Mouse (Mus musculus): ENCODE data around the gene Sstr4.

Sstr4 gene

DNA sequence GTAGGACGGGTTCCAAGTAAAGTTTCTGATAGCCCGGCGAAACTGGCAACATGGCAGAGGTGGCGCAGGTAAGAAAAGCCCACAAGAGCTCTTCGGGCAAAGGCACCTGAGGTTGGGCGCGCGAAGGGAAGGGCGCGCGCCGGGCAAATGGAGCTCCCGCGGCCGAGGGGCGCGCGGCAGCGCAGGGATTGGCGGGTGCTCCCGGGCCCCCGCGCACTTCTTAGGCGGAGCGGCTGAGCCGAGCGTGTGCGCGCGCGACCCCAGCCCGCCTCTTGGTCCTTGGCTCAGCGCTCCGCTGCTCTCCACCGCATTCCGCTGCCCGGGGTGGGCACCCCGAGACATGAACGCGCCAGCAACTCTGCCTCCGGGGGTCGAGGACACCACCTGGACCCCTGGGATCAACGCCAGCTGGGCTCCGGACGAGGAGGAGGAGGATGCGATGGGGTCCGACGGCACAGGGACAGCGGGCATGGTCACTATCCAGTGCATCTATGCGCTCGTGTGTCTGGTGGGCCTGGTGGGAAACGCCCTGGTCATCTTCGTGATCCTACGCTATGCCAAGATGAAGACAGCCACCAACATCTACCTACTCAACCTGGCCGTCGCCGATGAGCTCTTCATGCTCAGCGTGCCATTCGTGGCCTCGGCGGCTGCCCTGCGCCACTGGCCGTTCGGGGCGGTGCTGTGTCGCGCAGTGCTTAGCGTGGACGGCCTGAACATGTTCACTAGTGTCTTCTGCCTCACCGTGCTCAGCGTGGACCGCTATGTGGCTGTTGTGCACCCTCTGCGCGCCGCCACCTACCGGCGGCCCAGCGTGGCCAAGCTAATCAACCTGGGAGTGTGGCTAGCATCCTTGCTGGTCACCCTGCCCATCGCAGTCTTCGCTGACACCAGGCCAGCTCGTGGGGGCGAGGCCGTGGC, at the start of gene Sstr4:
Sstr4 (plus strand) TSS at position 214 of the 921 bp plus-strand sequence.
- no peaks in the 10 kb centered on the region; the same call in 1 of the 2 replicates for H3K27me3 ChIP-seq (ENCODE audit: control insufficient read depth, insufficient read depth, low read length, poor library complexity, severe bottlenecking)
- peak; percentile 65 for DNase-seq (ENCODE audit: low read depth, low spot score)
- H3K36me3 ChIP-seq (ENCODE audit: control insufficient read depth, insufficient read depth, low read length, poor library complexity, severe bottlenecking) = no peaks in the 10 kb centered on the region

DNA sequence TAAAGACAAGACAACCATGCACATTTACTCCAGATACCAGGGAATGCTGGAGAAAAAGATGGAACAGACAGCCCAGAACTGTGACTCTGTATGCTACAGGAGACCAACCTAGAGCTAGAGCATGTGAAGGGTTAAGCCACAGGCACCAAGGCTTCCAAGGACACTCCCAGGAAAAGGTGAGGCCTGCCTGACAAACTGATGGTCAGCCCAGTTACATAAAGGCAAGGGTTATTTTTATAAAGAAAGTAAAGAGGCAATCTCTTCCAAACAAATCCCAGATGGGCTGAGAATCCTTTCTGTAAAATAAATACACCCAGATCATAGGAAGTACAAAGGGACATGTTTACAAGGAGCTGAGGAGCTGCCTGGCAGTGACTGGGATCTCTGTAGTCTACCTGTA, 49.8 kb upstream of the Sstr4 start:
- Histone ChIP-seq H3K36me3 (ENCODE audit: control insufficient read depth, insufficient read depth, low read length, poor library complexity, severe bottlenecking) (no peaks in the 10 kb centered on the region), H3K27me3 (ENCODE audit: control insufficient read depth, insufficient read depth, low read length, poor library complexity, severe bottlenecking) (no peaks in the 10 kb centered on the region)
- no peak for DNase-seq (ENCODE audit: low read depth, low spot score)

DNA sequence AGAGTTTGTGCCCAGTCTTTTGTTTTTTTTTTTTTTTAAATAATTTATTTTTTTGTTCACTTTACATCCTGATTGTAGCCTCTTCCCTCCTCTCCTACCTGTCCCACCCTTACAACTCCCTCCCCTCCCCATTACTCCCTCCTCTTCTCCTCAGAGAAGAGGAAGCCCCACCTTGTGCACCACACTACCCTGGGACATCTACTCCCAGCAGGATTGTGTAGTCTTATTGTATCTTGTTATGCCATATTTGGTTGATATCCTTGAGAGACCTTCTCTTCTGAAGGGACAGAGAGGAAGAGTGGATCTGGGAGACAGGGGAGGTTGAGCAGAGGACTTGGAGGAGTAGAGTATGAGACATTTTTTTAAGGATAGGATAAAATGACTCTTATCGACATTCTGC, 48.2 kb upstream of the Sstr4 start:
- no peak for DNase-seq (ENCODE audit: low read depth, low spot score)
- H3K27me3 ChIP-seq (ENCODE audit: control insufficient read depth, insufficient read depth, low read length, poor library complexity, severe bottlenecking) = no peaks in the 10 kb centered on the region
- H3K36me3 ChIP-seq (ENCODE audit: control insufficient read depth, insufficient read depth, low read length, poor library complexity, severe bottlenecking) = no peaks in the 10 kb centered on the region

DNA sequence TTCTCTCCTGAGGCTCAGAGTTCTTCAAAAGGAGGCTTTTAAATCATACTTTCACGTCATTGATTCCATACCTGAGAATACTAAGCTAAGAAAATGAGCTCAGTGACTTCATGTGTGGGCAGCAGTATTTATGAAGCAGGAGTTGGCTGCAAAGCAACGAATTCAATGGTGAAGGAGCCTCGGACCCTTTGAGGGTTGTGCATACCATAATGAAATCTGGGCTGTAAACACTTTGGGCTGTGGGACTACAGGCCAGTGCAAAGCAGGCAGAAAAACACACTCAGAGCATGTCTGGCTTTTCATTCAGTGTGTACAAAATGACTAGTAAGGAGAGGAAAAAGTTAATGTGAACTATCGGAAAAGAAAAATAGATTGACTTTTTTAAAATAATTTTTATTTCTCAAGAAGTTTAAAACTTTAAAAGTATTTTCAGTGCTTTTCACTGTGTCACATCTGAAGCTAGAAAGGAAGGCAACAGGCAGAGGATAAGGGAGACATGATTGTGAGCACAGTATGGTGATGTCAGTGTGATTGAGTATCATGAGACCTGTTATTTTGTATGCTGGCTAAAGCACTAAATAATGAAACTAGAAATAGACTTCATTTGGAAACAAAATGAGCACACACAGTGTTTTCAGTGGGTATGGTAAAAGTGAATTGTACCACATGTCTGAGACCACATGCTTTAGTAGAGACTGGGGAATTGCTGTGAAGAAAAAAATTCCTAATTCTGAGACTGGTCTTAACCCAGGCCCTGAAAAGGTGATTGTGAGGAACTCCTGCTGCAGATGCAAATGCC, 45.4 kb upstream of the Sstr4 start:
- Histone ChIP-seq H3K27me3 (ENCODE audit: control insufficient read depth, insufficient read depth, low read length, poor library complexity, severe bottlenecking) (no peaks in the 10 kb centered on the region), H3K36me3 (ENCODE audit: control insufficient read depth, insufficient read depth, low read length, poor library complexity, severe bottlenecking) (no peaks in the 10 kb centered on the region)
- no peak for DNase-seq (ENCODE audit: low read depth, low spot score)

DNA sequence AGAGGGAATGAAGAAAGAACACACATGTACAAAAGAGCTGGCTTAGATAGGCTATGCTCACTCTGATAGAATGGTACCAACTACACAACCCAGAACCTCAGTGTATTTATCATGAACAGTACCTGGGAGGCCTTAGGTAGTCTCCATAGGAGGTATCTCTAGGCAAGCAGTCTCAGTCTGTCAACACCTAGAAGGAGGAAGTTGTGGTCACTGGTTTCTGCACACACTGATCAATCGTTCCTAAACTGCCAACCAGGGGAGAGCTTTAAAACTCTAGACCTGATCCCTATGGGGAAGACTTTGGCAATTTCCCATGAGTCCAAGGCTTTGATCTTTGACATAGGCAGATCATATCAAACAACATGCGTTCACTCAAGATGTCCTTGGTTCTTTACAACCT, 44.7 kb upstream of the Sstr4 start:
- peak; percentile 8 for DNase-seq (ENCODE audit: low read depth, low spot score)

DNA sequence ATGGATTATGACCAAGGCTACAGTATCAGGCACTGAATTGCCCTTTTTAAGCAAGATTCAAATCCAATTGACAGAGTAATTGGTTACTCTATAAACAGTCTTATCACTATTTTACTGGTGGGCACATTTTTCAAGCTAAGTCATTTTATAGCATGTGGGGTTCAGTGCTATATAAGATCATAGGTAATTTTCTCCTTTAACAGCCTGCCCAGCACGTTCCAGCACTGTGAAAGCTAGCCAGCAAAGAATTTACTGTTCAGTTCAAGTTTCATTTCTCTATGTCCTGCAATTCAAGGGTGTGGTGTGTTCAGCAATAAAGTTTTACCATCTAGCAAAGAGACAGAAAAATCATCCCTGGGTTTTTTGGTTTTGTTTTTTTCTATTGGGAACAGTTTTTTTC, 42.5 kb upstream of the Sstr4 start:
- Histone ChIP-seq H3K36me3 (ENCODE audit: control insufficient read depth, insufficient read depth, low read length, poor library complexity, severe bottlenecking) (no peaks in the 10 kb centered on the region), H3K27me3 (ENCODE audit: control insufficient read depth, insufficient read depth, low read length, poor library complexity, severe bottlenecking) (no peaks in the 10 kb centered on the region)
- DNase-seq (ENCODE audit: low read depth, low spot score) = no peak

More for the DNA sequence above, 44.7 kb upstream of the Sstr4 start:
- H3K27me3 ChIP-seq (ENCODE audit: control insufficient read depth, insufficient read depth, low read length, poor library complexity, severe bottlenecking) = no peaks in the 10 kb centered on the region
- H3K36me3 ChIP-seq (ENCODE audit: control insufficient read depth, insufficient read depth, low read length, poor library complexity, severe bottlenecking) = no peaks in the 10 kb centered on the region

GRCm38 (mm10) chr2:148357145-148357544, 38.0 kb upstream of the Sstr4 start:
- no peaks in the 10 kb centered on the region for H3K36me3 ChIP-seq (ENCODE audit: control insufficient read depth, insufficient read depth, low read length, poor library complexity, severe bottlenecking)
- H3K27me3 ChIP-seq (ENCODE audit: control insufficient read depth, insufficient read depth, low read length, poor library complexity, severe bottlenecking) = no peaks in the 10 kb centered on the region
- no peak for DNase-seq (ENCODE audit: low read depth, low spot score)

DNA sequence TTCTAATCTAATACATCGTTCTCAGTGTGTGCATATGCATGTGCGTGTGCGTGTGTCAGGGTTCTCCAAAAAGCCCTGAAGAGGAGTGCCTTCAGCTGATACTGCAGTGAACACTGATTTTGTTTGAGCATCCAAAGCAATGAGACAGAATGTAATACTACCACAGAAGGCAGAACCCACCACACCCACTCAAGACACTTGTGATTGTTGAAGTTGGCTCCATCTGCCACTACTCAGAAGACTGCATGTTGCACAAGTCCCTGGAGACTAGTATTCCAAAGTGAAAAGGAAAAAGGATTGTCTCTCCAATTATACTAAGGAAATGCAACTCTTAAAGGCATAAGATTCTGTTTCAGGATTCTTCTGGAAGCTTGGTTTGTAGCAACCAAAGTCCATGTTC, 30.6 kb upstream of the Sstr4 start:
- no peaks in the 10 kb centered on the region for H3K36me3 ChIP-seq (ENCODE audit: control insufficient read depth, insufficient read depth, low read length, poor library complexity, severe bottlenecking)
- H3K27me3 ChIP-seq (ENCODE audit: control insufficient read depth, insufficient read depth, low read length, poor library complexity, severe bottlenecking) = no peaks in the 10 kb centered on the region
- no peak for DNase-seq (ENCODE audit: low read depth, low spot score)

- Histone ChIP-seq H3K27me3 (ENCODE audit: control insufficient read depth, insufficient read depth, low read length, poor library complexity, severe bottlenecking) (no peaks in the 10 kb centered on the region), H3K36me3 (ENCODE audit: control insufficient read depth, insufficient read depth, low read length, poor library complexity, severe bottlenecking) (no peaks in the 10 kb centered on the region)
- DNase-seq (ENCODE audit: low read depth, low spot score) = no peak
Measured at GRCm38 (mm10) chr2:148365227-148365626, 29.9 kb upstream of the Sstr4 start.

DNA sequence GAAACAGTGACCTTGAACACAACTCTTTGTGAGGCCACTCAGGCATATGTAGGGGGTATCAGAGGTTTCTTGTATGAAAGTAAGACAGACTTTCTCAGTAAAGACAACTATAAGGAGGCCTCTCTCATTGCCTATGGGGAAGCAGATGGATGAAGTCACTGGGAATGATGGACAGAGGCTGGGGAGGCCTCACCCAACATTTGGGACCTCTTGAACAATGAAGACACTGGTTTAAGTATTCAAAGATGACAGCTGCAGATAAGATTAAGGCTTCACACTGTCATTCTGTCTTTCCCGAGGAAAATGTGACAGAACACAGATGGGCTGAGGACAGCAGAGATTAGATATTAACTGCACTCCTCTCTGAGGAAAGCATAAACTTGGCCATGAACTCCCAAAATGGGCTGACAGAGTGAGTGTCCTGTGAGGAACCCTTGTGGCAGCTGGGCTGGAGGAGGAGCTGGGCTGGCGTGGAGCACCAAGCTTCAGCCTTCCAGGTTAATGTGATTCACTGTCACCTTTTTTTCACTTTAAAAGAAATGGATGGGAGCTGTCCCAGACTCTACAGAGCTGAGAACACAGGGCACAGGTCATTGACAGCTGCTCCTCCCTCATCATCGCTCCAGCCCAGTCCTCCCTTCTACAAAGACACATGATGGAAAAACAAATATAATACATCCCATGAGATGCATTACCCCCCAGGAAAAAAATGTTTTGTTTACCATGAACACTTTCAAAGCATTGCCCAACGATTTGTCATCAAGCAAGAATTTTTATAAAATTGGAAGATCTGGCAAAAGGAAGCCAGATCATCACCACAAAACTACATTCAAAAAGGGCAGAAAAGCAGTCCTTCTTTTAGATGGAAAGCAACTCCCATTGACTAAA, 23.2 kb upstream of the Sstr4 start:
- no peak for DNase-seq (ENCODE audit: low read depth, low spot score)
- Histone ChIP-seq H3K36me3 (ENCODE audit: control insufficient read depth, insufficient read depth, low read length, poor library complexity, severe bottlenecking) (no peaks in the 10 kb centered on the region), H3K27me3 (ENCODE audit: control insufficient read depth, insufficient read depth, low read length, poor library complexity, severe bottlenecking) (no peaks in the 10 kb centered on the region)

DNA sequence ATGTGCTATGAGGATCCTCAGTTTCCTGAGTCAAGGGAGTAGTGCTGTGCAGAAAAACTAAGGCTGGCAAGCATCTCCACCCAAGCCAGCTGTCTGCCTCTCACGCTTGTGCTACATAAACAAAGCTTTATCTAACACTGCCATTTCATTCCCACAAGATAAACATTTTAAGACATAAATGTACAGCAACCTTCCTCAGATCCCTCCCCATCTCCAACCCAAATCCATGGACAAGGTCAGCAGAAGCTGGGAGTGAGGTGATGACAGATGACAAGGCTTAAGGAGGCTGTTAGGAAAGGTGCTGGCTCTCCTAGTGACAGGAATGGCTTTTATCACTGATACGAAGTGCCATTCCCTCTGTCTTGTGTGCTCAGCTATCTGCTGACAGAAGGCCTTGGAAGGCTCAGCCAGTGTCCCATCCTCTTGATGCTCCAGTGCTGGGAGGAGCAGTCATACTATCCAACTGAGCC, 21.5 kb upstream of the Sstr4 start:
- no peaks in the 10 kb centered on the region for H3K36me3 ChIP-seq (ENCODE audit: control insufficient read depth, insufficient read depth, low read length, poor library complexity, severe bottlenecking)
- no peak for DNase-seq (ENCODE audit: low read depth, low spot score)
- no peaks in the 10 kb centered on the region for H3K27me3 ChIP-seq (ENCODE audit: control insufficient read depth, insufficient read depth, low read length, poor library complexity, severe bottlenecking)

DNA sequence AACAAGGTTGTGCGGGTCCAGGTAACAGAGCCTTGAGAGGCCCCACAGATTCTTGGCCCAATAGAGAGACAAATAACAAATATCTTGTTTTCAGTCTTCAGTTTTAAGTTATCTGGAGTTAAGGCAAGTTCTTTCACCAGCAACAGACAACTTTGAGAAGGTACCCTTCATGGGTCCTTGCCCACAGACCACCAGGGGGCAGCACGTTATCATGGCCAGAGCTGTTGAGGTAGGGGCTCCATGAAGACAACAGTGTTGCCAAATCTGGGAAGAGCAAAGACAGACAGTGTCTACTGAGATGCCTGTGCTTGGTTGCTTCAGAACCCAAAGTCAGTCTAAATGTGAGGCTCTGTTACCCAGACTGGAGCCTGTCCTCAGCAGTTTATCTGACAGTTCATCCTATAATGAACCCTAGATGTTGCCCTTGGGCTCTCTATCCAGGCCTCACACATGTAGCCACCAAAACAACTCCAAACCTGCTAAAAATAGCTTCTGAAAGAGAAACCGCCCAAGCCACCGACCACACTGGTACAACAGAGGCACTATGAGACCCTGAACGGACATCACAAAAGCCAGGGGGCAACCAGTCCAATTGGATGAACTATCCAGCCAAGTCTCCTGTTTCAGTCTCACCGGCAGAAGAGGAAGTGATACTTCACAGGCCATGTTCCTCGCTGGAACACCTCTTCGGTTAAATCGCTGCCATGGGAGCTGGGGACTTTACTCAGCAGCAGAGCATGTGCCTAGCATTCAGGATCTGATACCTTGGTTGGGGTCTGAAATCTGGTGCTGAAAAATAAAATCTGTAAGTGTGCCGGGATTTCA, 19.6 kb upstream of the Sstr4 start:
- H3K27me3 ChIP-seq (ENCODE audit: control insufficient read depth, insufficient read depth, low read length, poor library complexity, severe bottlenecking) = no peaks in the 10 kb centered on the region
- DNase-seq (ENCODE audit: low read depth, low spot score) = peak; percentile 76
- no peaks in the 10 kb centered on the region for H3K36me3 ChIP-seq (ENCODE audit: control insufficient read depth, insufficient read depth, low read length, poor library complexity, severe bottlenecking)

GRCm38 (mm10) chr2:148378817-148379342, 16.3 kb upstream of the Sstr4 start:
- DNase-seq (ENCODE audit: low read depth, low spot score) = no peak

More at GRCm38 (mm10) chr2:148378817-148379342, 16.3 kb upstream of the Sstr4 start:
- H3K27me3 ChIP-seq (ENCODE audit: control insufficient read depth, insufficient read depth, low read length, poor library complexity, severe bottlenecking) = no peaks in the 10 kb centered on the region
- no peaks in the 10 kb centered on the region for H3K36me3 ChIP-seq (ENCODE audit: control insufficient read depth, insufficient read depth, low read length, poor library complexity, severe bottlenecking)
